Mouse (Mus musculus) testis, adult 2 months (tissue): Measurements from ENCODE around the gene Rhob. TPM values are rescaled to one million over a fixed set of nuclear protein-coding genes. Genes with fewer than 3 reads are reported as not detected.
"Not testable (repeated sequence)": the region's sequence is repeated elsewhere in the genome, so short reads cannot be mapped to it uniquely, and the experiment has no call there.

ENCODE experiments used
- H3K27ac ChIP-seq: fragments of 200-500 bp; 2 replicates; pipeline ENCODE4 v1.5.1; 2012; ENCODE audit warnings: low read depth, low read length; ENCODE audit not compliant: control insufficient read depth, insufficient read depth
- H3K27me3 ChIP-seq: fragments of 200-500 bp; 2 replicates; pipeline ENCODE4 v1.6.1; 2012; ENCODE audit warnings: mild to moderate bottlenecking, low read length, moderate library complexity; ENCODE audit not compliant: control insufficient read depth, insufficient read depth
- H3K36me3 ChIP-seq: fragments of 200-500 bp; 2 replicates; pipeline ENCODE4 v1.6.1; 2012; ENCODE audit warnings: mild to moderate bottlenecking, low read length; ENCODE audit not compliant: control insufficient read depth, insufficient read depth
- H3K4me1 ChIP-seq: fragments of 200-500 bp; 2 replicates; pipeline ENCODE4 v1.6.1; 2012; ENCODE audit warnings: low read length; ENCODE audit not compliant: control insufficient read depth, insufficient read depth
- H3K4me3 ChIP-seq: fragments of 200-500 bp; 2 replicates; pipeline ENCODE4 v1.5.1; 2012; ENCODE audit warnings: low read depth, mild to moderate bottlenecking, low read length, moderate library complexity, mixed read lengths; ENCODE audit not compliant: control insufficient read depth
- CTCF ChIP-seq: fragments of 200-500 bp; IDR thresholded peaks from 2 replicates; pipeline ENCODE4 v1.5.1; 2012; ENCODE audit warnings: low read depth, mild to moderate bottlenecking, inconsistent platforms, low read length, moderate library complexity; ENCODE audit not compliant: control insufficient read depth, insufficient read depth, insufficient replicate concordance
- POLR2A ChIP-seq: fragments of 200-500 bp; IDR thresholded peaks from 2 replicates; pipeline ENCODE4 v1.6.1; 2012; ENCODE audit warnings: low read depth, mild to moderate bottlenecking, inconsistent platforms, low read length, moderate library complexity; ENCODE audit not compliant: control insufficient read depth
- polyA plus RNA-seq: library from polyadenylated mRNA; depleted of rRNA; stranded (reverse); fragments of >200 nt; gene quantifications from 2 replicates; pipeline ENCODE4 v1.2.3, GENCODE M21; 2012

The Rhob gene
- polyA plus RNA-seq, 1 experiment, result 21.3 TPM

- H3K36me3 ChIP-seq, result no peaks in the 10 kb centered on the region
- no peak for TF ChIP-seq CTCF
- no peak for TF ChIP-seq POLR2A
- no peak overlapping the region for H3K4me3 ChIP-seq
- H3K27ac ChIP-seq, result no peak overlapping the region
- no peaks in the 10 kb centered on the region for H3K27me3 ChIP-seq
- H3K4me1 ChIP-seq, result no peaks in the 10 kb centered on the region
These were observed 37.3 kb downstream of the Rhob start for GRCm38 (mm10) chr12:8462533-8462932.

- H3K36me3 ChIP-seq, H3K4me3 ChIP-seq, H3K27ac ChIP-seq, H3K27me3 ChIP-seq, H3K4me1 ChIP-seq: not testable (repeated sequence)
These were observed 38.2 kb downstream of the Rhob start for GRCm38 (mm10) chr12:8461575-8461974.

DNA sequence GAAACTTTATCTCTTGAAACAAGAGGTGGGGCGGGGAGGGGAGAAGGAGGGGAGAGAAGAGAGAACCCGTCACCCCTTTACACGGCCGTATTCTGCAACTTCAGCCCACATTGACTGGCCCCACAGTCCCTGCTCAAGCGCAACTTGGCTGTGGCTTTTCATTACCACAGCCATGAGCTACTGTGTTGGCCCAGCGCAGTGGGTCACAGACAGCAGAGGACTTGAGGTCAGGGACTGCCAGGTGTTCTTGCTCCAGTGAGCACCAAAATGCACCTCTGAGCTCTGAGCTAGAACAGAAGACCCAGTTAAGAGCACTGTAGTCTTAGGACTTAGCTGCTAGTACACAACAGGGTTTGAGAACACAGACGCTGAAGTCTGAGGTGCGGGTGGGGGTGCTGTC is 41.4 kb downstream of the Rhob start:
- TF ChIP-seq CTCF, result no peak
- Histone ChIP-seq H3K4me1 (no peaks in the 10 kb centered on the region), H3K27me3 (no peaks in the 10 kb centered on the region), H3K36me3 (no peaks in the 10 kb centered on the region), H3K4me3 (no peak overlapping the region), H3K27ac (no peak overlapping the region)

DNA sequence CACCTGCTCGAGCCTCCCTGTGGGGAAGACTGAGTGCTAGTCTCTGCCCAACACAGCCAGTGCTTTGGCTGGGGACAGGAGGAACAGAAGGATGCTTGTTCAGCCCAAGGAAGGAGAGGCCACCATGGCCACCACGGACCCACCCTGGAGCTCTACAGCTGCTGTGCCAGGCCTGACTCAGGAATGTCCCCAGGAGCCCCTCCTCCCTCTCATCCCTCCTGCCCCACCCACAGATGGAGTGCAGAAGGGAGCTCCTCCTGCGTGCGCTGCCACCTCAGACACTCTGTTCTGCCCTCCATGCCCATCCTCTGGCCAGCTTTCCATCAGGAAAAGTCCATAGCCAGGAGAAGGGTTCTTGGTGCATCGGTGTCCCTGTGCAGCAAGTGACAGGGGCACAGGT is 42.8 kb downstream of the Rhob start:
- no peaks in the 10 kb centered on the region for H3K27me3 ChIP-seq
- H3K36me3 ChIP-seq, result no peaks in the 10 kb centered on the region
- H3K4me3 ChIP-seq, result no peak overlapping the region
- no peak for TF ChIP-seq POLR2A
- TF ChIP-seq CTCF, result no peak
- H3K27ac ChIP-seq, result no peak overlapping the region
- H3K4me1 ChIP-seq, result no peaks in the 10 kb centered on the region

DNA sequence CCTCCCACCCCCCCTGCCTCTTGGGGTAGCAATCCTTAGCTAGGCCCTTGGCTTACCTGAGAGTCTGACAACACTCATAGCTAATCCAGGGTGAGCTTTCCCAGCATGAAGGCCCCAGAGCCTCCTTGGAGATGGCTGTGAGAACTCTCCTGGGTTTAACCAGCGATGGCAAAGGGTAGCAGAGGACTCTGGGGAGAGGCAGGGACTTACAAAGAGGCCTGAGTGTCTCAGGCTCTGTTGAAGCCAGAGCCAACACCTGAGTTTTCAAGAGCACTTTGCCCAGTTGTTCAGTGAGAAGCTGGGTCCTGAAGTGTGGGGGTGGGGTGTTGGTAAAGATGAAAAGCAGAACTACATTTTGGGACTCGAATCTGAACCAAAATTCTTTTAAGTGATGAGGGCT is 44.8 kb downstream of the Rhob start:
- no peaks in the 10 kb centered on the region for H3K4me1 ChIP-seq
- no peak overlapping the region for H3K27ac ChIP-seq
- H3K27me3 ChIP-seq, result no peaks in the 10 kb centered on the region
- H3K36me3 ChIP-seq, result no peaks in the 10 kb centered on the region
- H3K4me3 ChIP-seq, result no peak overlapping the region
- TF ChIP-seq POLR2A (no peak), CTCF (no peak)

- H3K36me3 ChIP-seq, result no peaks in the 10 kb centered on the region
- TF ChIP-seq CTCF (no peak), POLR2A (no peak)
- no peaks in the 10 kb centered on the region for H3K27me3 ChIP-seq
- peak overlapping the region; percentile 23; the same call in 1 of the 2 replicates for H3K27ac ChIP-seq
- no peak overlapping the region for H3K4me3 ChIP-seq
- H3K4me1 ChIP-seq, result no peaks in the 10 kb centered on the region
These were observed 45.3 kb downstream of the Rhob start for GRCm38 (mm10) chr12:8454487-8454886.

DNA sequence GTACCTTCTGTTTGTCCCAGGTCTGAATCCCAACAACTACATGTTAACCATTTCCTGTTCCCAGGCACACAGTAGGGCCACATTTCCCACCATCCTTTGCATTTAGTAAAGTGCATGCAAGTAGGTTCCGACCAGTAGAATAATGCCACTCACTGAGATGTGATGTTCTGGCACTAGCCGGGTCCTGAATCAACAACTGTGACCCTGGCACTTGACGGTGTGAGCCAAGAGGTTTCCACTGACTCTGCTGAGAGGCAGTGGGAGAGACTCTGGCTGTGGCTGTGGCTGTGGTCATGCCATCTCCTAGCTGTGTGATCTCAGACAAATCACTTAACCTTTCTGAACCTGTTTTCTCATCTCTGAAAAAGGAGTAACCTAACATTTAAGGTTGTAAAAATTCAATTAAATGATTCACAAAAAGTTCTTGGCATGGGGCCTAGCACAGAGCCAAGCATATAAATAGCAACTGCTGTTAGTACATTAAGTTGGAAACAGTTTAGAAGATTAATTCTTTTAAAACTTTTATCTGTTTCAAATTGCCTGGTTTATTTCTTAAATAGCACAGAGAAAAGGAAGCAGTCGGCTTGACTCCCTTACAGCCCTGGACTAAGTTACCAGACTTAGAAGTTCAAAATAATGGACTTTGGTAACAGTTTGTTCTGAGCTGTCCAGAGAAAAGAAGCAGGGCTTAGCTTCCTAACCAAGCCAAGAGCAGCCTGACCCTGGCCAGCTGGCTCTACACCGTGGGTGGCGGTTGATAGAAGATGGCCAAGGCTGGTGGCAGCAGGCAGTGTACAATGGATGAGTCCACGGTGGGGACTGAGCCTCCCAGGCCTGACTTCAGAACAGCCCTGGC is 46.8 kb downstream of the Rhob start:
- Histone ChIP-seq H3K27ac (no peak overlapping the region), H3K4me1 (no peaks in the 10 kb centered on the region), H3K27me3 (no peaks in the 10 kb centered on the region), H3K36me3 (no peaks in the 10 kb centered on the region), H3K4me3 (no peak overlapping the region)
- TF ChIP-seq POLR2A, result no peak
- no peak for TF ChIP-seq CTCF

DNA sequence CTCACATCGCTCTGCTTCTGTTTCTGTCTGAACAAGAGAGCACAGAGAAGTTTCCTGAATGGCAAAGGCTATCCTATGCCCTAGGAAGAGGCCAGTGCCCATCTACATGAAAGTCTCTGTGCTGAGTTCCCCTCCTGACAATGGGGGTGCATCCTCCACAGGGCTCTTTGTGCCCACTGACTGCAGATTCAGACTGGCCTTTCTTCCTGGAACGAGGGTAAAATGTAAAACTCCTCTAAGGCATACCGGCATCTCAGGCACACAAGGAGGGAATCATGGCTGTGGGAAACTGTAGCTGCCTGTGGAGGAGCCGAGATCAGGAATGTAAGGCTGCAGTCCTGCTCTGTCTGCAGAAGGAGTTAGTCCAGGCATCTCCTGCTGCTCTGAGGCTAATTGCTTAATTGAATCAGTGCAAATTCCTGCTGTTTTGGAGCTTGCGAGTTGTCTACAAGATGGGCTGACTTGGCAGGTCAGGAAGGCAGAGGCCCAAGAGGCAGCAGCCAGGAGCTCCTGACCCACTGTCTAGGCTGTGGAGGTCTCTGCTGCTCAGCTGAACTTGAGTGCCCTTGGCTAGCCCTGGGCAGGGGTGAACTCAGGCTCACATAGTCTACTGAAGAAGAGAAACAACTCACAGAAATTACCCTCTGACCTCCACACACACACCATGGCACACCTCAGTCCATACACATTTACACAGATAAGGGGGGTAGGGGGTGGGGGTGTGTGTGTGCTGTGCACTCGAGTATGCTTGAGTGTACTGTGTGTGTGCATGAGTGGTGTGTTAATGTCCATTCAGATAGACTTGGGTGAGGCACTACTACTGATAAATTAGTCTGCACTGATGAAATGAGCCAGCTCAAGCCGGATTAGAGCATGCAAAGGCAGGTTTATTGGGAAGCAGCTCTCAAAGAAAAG is 48.0 kb downstream of the Rhob start:
- H3K36me3 ChIP-seq, result no peaks in the 10 kb centered on the region
- H3K27me3 ChIP-seq, result no peaks in the 10 kb centered on the region
- H3K4me1 ChIP-seq, result no peaks in the 10 kb centered on the region
- no peak overlapping the region for H3K27ac ChIP-seq
- H3K4me3 ChIP-seq, result no peak overlapping the region
- TF ChIP-seq POLR2A (no peak), CTCF (no peak)
